ENCODE assay signal across 23 mouse cellular contexts in the genomic region with DNA sequence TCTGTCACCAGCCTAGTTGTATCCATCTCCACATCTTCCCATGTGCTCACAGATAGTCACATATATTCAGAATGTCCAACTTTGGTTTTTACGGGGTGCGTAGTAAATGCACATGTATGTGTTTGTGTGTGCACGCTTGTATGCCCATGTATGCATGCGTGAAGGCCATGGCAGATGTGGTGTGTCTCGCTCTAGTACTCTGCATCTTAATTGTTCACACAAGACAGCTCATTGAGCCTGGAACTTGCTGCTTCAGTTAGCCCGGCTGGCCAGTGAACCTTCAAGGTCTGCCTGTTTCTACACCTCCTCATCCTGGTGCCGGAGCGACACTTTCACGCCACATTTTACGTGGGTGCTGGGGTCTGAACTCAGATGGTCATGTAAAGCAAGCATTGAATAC. TPM values are rescaled to one million over a fixed set of nuclear protein-coding genes. Genes with fewer than 3 reads are reported as not detected.
DNase-seq lines count a peak whose midpoint lies in the region; ATAC-seq lines count a peak whose summit lies in the region.
"Had no signal": no experiment of that assay in that cellular context is flagged by ENCODE, and none has a peak within 500 bp of the region (broad histone marks: within the 10 kb centered on the region; RNA-seq: fewer than 3 reads in every experiment).

No protein-coding gene starts in this region.

- H3K36me3 ChIP-seq in heart, embryonic 11.5 days (ENCODE audit: control insufficient read depth, insufficient read depth, low read length), result no peaks in the 10 kb centered on the region
- no peaks in the 10 kb centered on the region for H3K36me3 ChIP-seq in embryonic facial prominence, embryonic 14.5 days (ENCODE audit: control insufficient read depth, insufficient read depth, low read length)
- H3K36me3 ChIP-seq: embryonic facial prominence, embryonic 15.5 days; forebrain, embryonic 15.5 days; G1E had no signal

- ATAC-seq in heart, embryonic 11.5 days (replicated peaks; ENCODE audit: insufficient number of reproducible peaks, low FRiP score, low TSS enrichment), result no peak
- ATAC-seq in embryonic facial prominence, embryonic 14.5 days (ENCODE audit: low read depth), result no peak
- ATAC-seq: activated CD4-positive, CD25-positive, alpha-beta regulatory T cell, adult 4 months; CD4-positive, CD25-positive, alpha-beta regulatory T cell, adult 4 months; forebrain, embryonic 13.5 days; forebrain, embryonic 15.5 days; forebrain, postnatal 0 days; Patski had no signal

- 96% methylated on average over 10 of the region's 10 CpGs for WGBS in heart, embryonic 11.5 days (ENCODE audit: insufficient replicate concordance)
- WGBS in embryonic facial prominence, embryonic 14.5 days, result 93% methylated on average over 10 of the region's 10 CpGs

- H3K4me1 ChIP-seq in heart, embryonic 11.5 days (ENCODE audit: control insufficient read depth, insufficient read depth, low read length), result 0 out of 2 replicates have a peak, but pooled peaks cover 4% of the 10 kb centered on the region
- peaks cover 21% of the 10 kb centered on the region for H3K4me1 ChIP-seq in embryonic facial prominence, embryonic 14.5 days (ENCODE audit: control insufficient read depth, insufficient read depth, low read length)
- H3K4me1 ChIP-seq: forebrain, embryonic 13.5 days; forebrain, embryonic 15.5 days had no signal

- H3K4me2 ChIP-seq in heart, embryonic 11.5 days, result no peak overlapping the region
- no peak overlapping the region for H3K4me2 ChIP-seq in embryonic facial prominence, embryonic 14.5 days (ENCODE audit: low read depth, low read length)
- H3K4me2 ChIP-seq: embryonic facial prominence, embryonic 15.5 days; forebrain, embryonic 13.5 days; forebrain, embryonic 15.5 days had no signal

- no peak overlapping the region for H3K9ac ChIP-seq in heart, embryonic 11.5 days (ENCODE audit: low read depth, low read length)
- H3K9ac ChIP-seq in embryonic facial prominence, embryonic 14.5 days (ENCODE audit: low read depth, low read length), result no peak overlapping the region
- H3K9ac ChIP-seq: embryonic facial prominence, embryonic 15.5 days; forebrain, embryonic 13.5 days; forebrain, embryonic 15.5 days; forebrain, postnatal 0 days had no signal

- DNase-seq in heart, adult 11 months, result peak; percentile 82
- DNase-seq in A20 (ENCODE audit: low read depth, low spot score), result peak; percentile 61
- no peak for DNase-seq in embryonic facial prominence, embryonic 14.5 days (ENCODE audit: low spot score)
- no peak for DNase-seq in right cerebral cortex, postnatal 25 days
- DNase-seq: adrenal gland, adult 8-10 months; adrenal gland, postnatal 14 days; adrenal gland, postnatal 36 days; B cell, adult 2 months; cerebellum, adult 11-12 months; cerebellum, adult 2 months; cerebellum, adult 9-10 months; cerebellum, postnatal 10 days; cerebellum, postnatal 25 days; forebrain, postnatal 0 days had no signal

- no peaks in the 10 kb centered on the region; the same call in 1 of the 2 replicates for H3K9me3 ChIP-seq in heart, embryonic 11.5 days (replicated peaks; ENCODE audit: control insufficient read depth, low read length)
- peaks cover 17% of the 10 kb centered on the region; the same call in 1 of the 2 replicates for H3K9me3 ChIP-seq in embryonic facial prominence, embryonic 14.5 days (ENCODE audit: control insufficient read depth, low read length)
- H3K9me3 ChIP-seq: embryonic facial prominence, embryonic 15.5 days had no signal

- H3K27me3 ChIP-seq in heart, embryonic 11.5 days (ENCODE audit: control insufficient read depth, insufficient read depth, low read length), result no peaks in the 10 kb centered on the region
- no peaks in the 10 kb centered on the region for H3K27me3 ChIP-seq in embryonic facial prominence, embryonic 14.5 days (replicated peaks; ENCODE audit: control insufficient read depth, insufficient read depth, low read length)
- H3K27me3 ChIP-seq: CH12.LX; embryonic facial prominence, embryonic 15.5 days; forebrain, embryonic 15.5 days; Patski had no signal

- no peak overlapping the region for H3K27ac ChIP-seq in heart, embryonic 11.5 days (ENCODE audit: low read depth, low read length)
- H3K27ac ChIP-seq in embryonic facial prominence, embryonic 14.5 days (replicated peaks; ENCODE audit: low read depth, low read length), result peak overlapping the region; percentile 87; the same call in 1 of the 2 replicates
- H3K27ac ChIP-seq: forebrain, embryonic 13.5 days; forebrain, embryonic 15.5 days had no signal

- no peak overlapping the region for H3K4me3 ChIP-seq in heart, embryonic 11.5 days (ENCODE audit: low read depth, low read length)
- no peak overlapping the region for H3K4me3 ChIP-seq in embryonic facial prominence, embryonic 14.5 days (ENCODE audit: low read depth, low read length)
- H3K4me3 ChIP-seq: embryonic facial prominence, embryonic 15.5 days; forebrain, embryonic 13.5 days; forebrain, embryonic 15.5 days had no signal

RNA-seq across cellular contexts. Expression of gene Fam20b, which starts 52.0 kb away (rescaled TPM):
- 22.4 and 27.5 TPM in 2 replicates for polyA plus RNA-seq in heart, embryonic 11.5 days (2014; fragmentation: Nextera tagmentation; extraction: Ambion mirVana)
- 30.0 and 31.1 TPM in 2 replicates for polyA plus RNA-seq in embryonic facial prominence, embryonic 14.5 days (2014; fragmentation: Nextera tagmentation; extraction: Ambion mirVana)

Comparison
In these comparisons a context has a peak if more than half of its experiments do, and no peak if none do; other contexts are left out.
1. DNase-seq: peak in heart, adult 11 months (single experiment) and A20 (single experiment); none in embryonic facial prominence, embryonic 14.5 days (single experiment) and right cerebral cortex, postnatal 25 days (single experiment).